Mouse (Mus musculus) olfactory bulb, adult 2 months (tissue): ENCODE data around the gene Exosc8.
"Not testable (repeated sequence)": the region's sequence is repeated elsewhere in the genome, so short reads cannot be mapped to it uniquely, and the experiment has no call there.

Experiments
- CTCF ChIP-seq: fragments of 200-500 bp; IDR thresholded peaks from 2 replicates; pipeline ENCODE4 v1.5.1; 2012; ENCODE audit warnings: low read depth, mild to moderate bottlenecking, low read length, moderate library complexity; ENCODE audit not compliant: insufficient read depth
- POLR2A ChIP-seq: fragments of 200-500 bp; IDR thresholded peaks from 2 replicates; pipeline ENCODE4 v1.6.1; 2012; ENCODE audit warnings: mild to moderate bottlenecking, low read depth, low read length, moderate library complexity; ENCODE audit not compliant: insufficient read depth

DNA sequence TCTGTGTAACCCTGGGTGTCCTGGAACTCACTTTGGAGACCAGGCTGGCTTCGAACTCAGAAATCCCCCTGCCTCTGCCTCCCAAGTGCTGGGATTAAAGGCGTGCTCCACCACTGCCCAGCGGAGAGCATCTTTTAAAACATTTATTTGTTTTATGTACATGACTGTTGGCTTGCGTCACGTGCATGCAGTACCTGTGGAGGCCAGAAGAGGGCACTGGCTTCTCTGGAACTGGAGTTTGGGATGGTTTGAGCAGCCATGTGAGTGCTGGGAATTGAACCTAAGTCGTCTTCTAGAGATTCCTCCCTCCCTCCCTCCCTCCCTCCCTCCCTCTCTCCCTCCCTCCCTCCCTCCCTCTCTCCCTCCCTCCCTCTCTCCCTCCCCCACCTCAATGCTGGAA, 30.3 kb upstream of the Exosc8 start:
- 0 out of 2 replicates have a peak, but pooled peaks have one; percentile 9 for TF ChIP-seq CTCF
- TF ChIP-seq POLR2A, result not testable (repeated sequence)
